Mouse (Mus musculus) lung, adult 2 months (tissue): ENCODE data around the gene Arhgap44.

Experiments
- CTCF ChIP-seq: fragments of 200-500 bp; IDR thresholded peaks from 2 replicates; pipeline ENCODE4 v1.5.1; 2011; ENCODE audit warnings: mild to moderate bottlenecking, low read length, control low read depth; ENCODE audit not compliant: insufficient read depth
- POLR2A ChIP-seq: fragments of 200-500 bp; IDR thresholded peaks from 2 replicates; pipeline ENCODE4 v1.6.1; 2011; ENCODE audit warnings: low read depth, mild to moderate bottlenecking, control low read depth, low read length, borderline replicate concordance; ENCODE audit errors: extremely low read depth

GRCm38 (mm10) chr11:65203020-65203419, 40.3 kb upstream of the Arhgap44 start:
- TF ChIP-seq CTCF = no peak
- no peak for TF ChIP-seq POLR2A
